Mouse (Mus musculus): ENCODE measurements around the gene AU040320. TPM values are rescaled to one million over a fixed set of nuclear protein-coding genes. Genes with fewer than 3 reads are reported as not detected.

The AU040320 gene
- polyA plus RNA-seq, 1 experiment from 2014 or later: 37.0 TPM

- Histone ChIP-seq H3K9me3 (no peaks in the 10 kb centered on the region), H3K4me3 (replicated peaks) (no peak overlapping the region), H3K4me1 (replicated peaks) (no peaks in the 10 kb centered on the region), H3K36me3 (peaks cover 57% of the 10 kb centered on the region), H3K9ac (replicated peaks) (no peak overlapping the region), H3K4me2 (replicated peaks) (no peak overlapping the region), H3K27ac (no peak overlapping the region), H3K27me3 (no peaks in the 10 kb centered on the region)
- no peak for ATAC-seq
- WGBS: 94% methylated on average over 8 of the region's 8 CpGs
Observed at GRCm38 (mm10) chr4:126889879-126890278, 136.5 kb downstream of the AU040320 start.

Other genes starting within 250 kb of the AU040320 start
- 10.2 and 10.4 TPM in 2 replicates for gene Ago4, start 220.1 kb upstream of the AU040320 start, polyA plus RNA-seq (2015; fragmentation: Nextera tagmentation; extraction: Ambion mirVana)
- gene Clspn, start 196.6 kb upstream of the AU040320 start, polyA plus RNA-seq (2015; fragmentation: Nextera tagmentation; extraction: Ambion mirVana): 17.0 and 17.2 TPM in 2 replicates
- 5.4 and 5.8 TPM in 2 replicates for gene 5730409E04Rik, start 143.7 kb upstream of the AU040320 start, polyA plus RNA-seq (2015; fragmentation: Nextera tagmentation; extraction: Ambion mirVana)
- gene Psmb2, start 75.9 kb upstream of the AU040320 start, polyA plus RNA-seq (2015; fragmentation: Nextera tagmentation; extraction: Ambion mirVana): 470 and 496 TPM in 2 replicates
- 0.82 and 1.7 TPM in 2 replicates for gene Tfap2e, start 17.3 kb upstream of the AU040320 start, polyA plus RNA-seq (2015; fragmentation: Nextera tagmentation; extraction: Ambion mirVana)
- 67.8 and 71.3 TPM in 2 replicates for gene Ncdn, start 106 bp upstream of the AU040320 start, polyA plus RNA-seq (2015; fragmentation: Nextera tagmentation; extraction: Ambion mirVana)
- gene Zmym4, start 214.6 kb downstream of the AU040320 start, polyA plus RNA-seq (2015; fragmentation: Nextera tagmentation; extraction: Ambion mirVana): 31.0 and 37.5 TPM in 2 replicates

All from midbrain, embryonic 13.5 days (tissue).